Mouse (Mus musculus): Measurements from ENCODE around the gene Nrf1. TPM values are rescaled to one million over a fixed set of nuclear protein-coding genes. Genes with fewer than 3 reads are reported as not detected.
A peak's percentile ranks its signal among the peaks of the same experiment; 100 is the strongest.

Nrf1 gene
- polyA plus RNA-seq, 1 experiment = 116 TPM

- whole genome bisulfite sequencing = 7% methylated on average over 44 of the region's 44 CpGs
- H3K4me1 ChIP-seq (replicated peaks; ENCODE audit: control insufficient read depth, insufficient read depth, low read length) = peaks cover 31% of the 10 kb centered on the region
- no peak overlapping the region for H3K27ac ChIP-seq (ENCODE audit: control insufficient read depth, insufficient read depth, low read length)
- DNase-seq = peak; percentile 9
- TF ChIP-seq CTCF (IDR thresholded peaks at IDR 0.05; ENCODE audit: borderline replicate concordance, control insufficient read depth, extremely low read depth, insufficient read depth, low read length, poor library complexity) (peak; percentile 67; the same call in 1 of the 2 replicates), POLR2A (IDR thresholded peaks at IDR 0.05; ENCODE audit: control insufficient read depth, extremely low read depth, insufficient read depth, low read length, poor library complexity) (no peak)
- peaks cover 44% of the 10 kb centered on the region for H3K27me3 ChIP-seq (ENCODE audit: control insufficient read depth, insufficient read depth, low read length)
- no peaks in the 10 kb centered on the region for H3K36me3 ChIP-seq (ENCODE audit: control insufficient read depth, insufficient read depth, low read length)
- H3K4me3 ChIP-seq (ENCODE audit: control insufficient read depth, insufficient read depth, low read length) = peak overlapping the region; percentile 49
Measured at GRCm38 (mm10) chr6:30172820-30173550, 125.2 kb downstream of the Nrf1 start.

GRCm38 (mm10) chr6:30173551-30174460 is 126.0 kb downstream of the Nrf1 start:
- WGBS = 3% methylated on average over 80 of the region's 80 CpGs
- no peak for TF ChIP-seq CTCF (IDR thresholded peaks at IDR 0.05; ENCODE audit: borderline replicate concordance, control insufficient read depth, extremely low read depth, insufficient read depth, low read length, poor library complexity)
- TF ChIP-seq POLR2A (IDR thresholded peaks at IDR 0.05; ENCODE audit: control insufficient read depth, extremely low read depth, insufficient read depth, low read length, poor library complexity) = no peak
- Histone ChIP-seq H3K27me3 (ENCODE audit: control insufficient read depth, insufficient read depth, low read length) (peaks cover 52% of the 10 kb centered on the region), H3K27ac (ENCODE audit: control insufficient read depth, insufficient read depth, low read length) (no peak overlapping the region), H3K4me1 (replicated peaks; ENCODE audit: control insufficient read depth, insufficient read depth, low read length) (peaks cover 34% of the 10 kb centered on the region), H3K4me3 (ENCODE audit: control insufficient read depth, insufficient read depth, low read length) (peak overlapping the region; percentile 49), H3K36me3 (ENCODE audit: control insufficient read depth, insufficient read depth, low read length) (no peaks in the 10 kb centered on the region)
- DNase-seq = peak; percentile 36

GRCm38 (mm10) chr6:30174461-30175224 is 126.9 kb downstream of the Nrf1 start:
- DNase-seq = no peak
- peaks cover 34% of the 10 kb centered on the region for H3K4me1 ChIP-seq (replicated peaks; ENCODE audit: control insufficient read depth, insufficient read depth, low read length)
- 2% methylated on average over 33 of the region's 33 CpGs for WGBS
- TF ChIP-seq POLR2A (IDR thresholded peaks at IDR 0.05; ENCODE audit: control insufficient read depth, extremely low read depth, insufficient read depth, low read length, poor library complexity) = no peak
- 0 out of 2 replicates have a peak, but pooled peaks have one; percentile 15 for TF ChIP-seq CTCF (IDR thresholded peaks at IDR 0.05; ENCODE audit: borderline replicate concordance, control insufficient read depth, extremely low read depth, insufficient read depth, low read length, poor library complexity)
- H3K27ac ChIP-seq (ENCODE audit: control insufficient read depth, insufficient read depth, low read length) = no peak overlapping the region
- H3K36me3 ChIP-seq (ENCODE audit: control insufficient read depth, insufficient read depth, low read length) = no peaks in the 10 kb centered on the region
- peaks cover 57% of the 10 kb centered on the region for H3K27me3 ChIP-seq (ENCODE audit: control insufficient read depth, insufficient read depth, low read length)
- peak overlapping the region; percentile 49 for H3K4me3 ChIP-seq (ENCODE audit: control insufficient read depth, insufficient read depth, low read length)

- H3K36me3 ChIP-seq (ENCODE audit: control insufficient read depth, insufficient read depth, low read length) = no peaks in the 10 kb centered on the region
- peaks cover 34% of the 10 kb centered on the region for H3K4me1 ChIP-seq (replicated peaks; ENCODE audit: control insufficient read depth, insufficient read depth, low read length)
- no peak overlapping the region for H3K27ac ChIP-seq (ENCODE audit: control insufficient read depth, insufficient read depth, low read length)
- DNase-seq = no peak
- H3K27me3 ChIP-seq (ENCODE audit: control insufficient read depth, insufficient read depth, low read length) = peaks cover 63% of the 10 kb centered on the region
- 0 out of 2 replicates have a peak overlapping the region, but pooled peaks have one; percentile 0 for H3K4me3 ChIP-seq (ENCODE audit: control insufficient read depth, insufficient read depth, low read length)
- WGBS = 5% methylated on average over 45 of the region's 45 CpGs
- no peak for TF ChIP-seq POLR2A (IDR thresholded peaks at IDR 0.05; ENCODE audit: control insufficient read depth, extremely low read depth, insufficient read depth, low read length, poor library complexity)
- TF ChIP-seq CTCF (IDR thresholded peaks at IDR 0.05; ENCODE audit: borderline replicate concordance, control insufficient read depth, extremely low read depth, insufficient read depth, low read length, poor library complexity) = no peak
Measured at GRCm38 (mm10) chr6:30175225-30175917, 127.6 kb downstream of the Nrf1 start.

- peaks cover 67% of the 10 kb centered on the region for H3K27me3 ChIP-seq (ENCODE audit: control insufficient read depth, insufficient read depth, low read length)
- no peaks in the 10 kb centered on the region for H3K36me3 ChIP-seq (ENCODE audit: control insufficient read depth, insufficient read depth, low read length)
- TF ChIP-seq CTCF (IDR thresholded peaks at IDR 0.05; ENCODE audit: borderline replicate concordance, control insufficient read depth, extremely low read depth, insufficient read depth, low read length, poor library complexity) (no peak), POLR2A (IDR thresholded peaks at IDR 0.05; ENCODE audit: control insufficient read depth, extremely low read depth, insufficient read depth, low read length, poor library complexity) (no peak)
- no peak overlapping the region for H3K27ac ChIP-seq (ENCODE audit: control insufficient read depth, insufficient read depth, low read length)
- DNase-seq = no peak
- no peak overlapping the region for H3K4me3 ChIP-seq (ENCODE audit: control insufficient read depth, insufficient read depth, low read length)
- H3K4me1 ChIP-seq (replicated peaks; ENCODE audit: control insufficient read depth, insufficient read depth, low read length) = peaks cover 34% of the 10 kb centered on the region
- WGBS = 7% methylated on average over 28 of the region's 28 CpGs
Measured at GRCm38 (mm10) chr6:30175918-30176421, 128.2 kb downstream of the Nrf1 start.

All from thymus, adult 2 months (tissue).